Mouse (Mus musculus) E14TG2a.4 (cell line): ENCODE measurements at regions not wholly inside any gene's neighbourhood (a gene's known extent, or its start where the extent isn't known, plus 50 kb on each side); places are given as distances from the start of the nearest gene placed in this dataset.

Experiments used
- CTCF ChIP-seq: conservative IDR thresholded peaks from 2 replicates; pipeline ENCODE4 v1.5.1; 2014; ENCODE audit warnings: low read length
- POU5F1 ChIP-seq: IDR thresholded peaks from 2 replicates; pipeline ENCODE4 v1.6.1; 2014; ENCODE audit warnings: low read length, borderline replicate concordance

DNA sequence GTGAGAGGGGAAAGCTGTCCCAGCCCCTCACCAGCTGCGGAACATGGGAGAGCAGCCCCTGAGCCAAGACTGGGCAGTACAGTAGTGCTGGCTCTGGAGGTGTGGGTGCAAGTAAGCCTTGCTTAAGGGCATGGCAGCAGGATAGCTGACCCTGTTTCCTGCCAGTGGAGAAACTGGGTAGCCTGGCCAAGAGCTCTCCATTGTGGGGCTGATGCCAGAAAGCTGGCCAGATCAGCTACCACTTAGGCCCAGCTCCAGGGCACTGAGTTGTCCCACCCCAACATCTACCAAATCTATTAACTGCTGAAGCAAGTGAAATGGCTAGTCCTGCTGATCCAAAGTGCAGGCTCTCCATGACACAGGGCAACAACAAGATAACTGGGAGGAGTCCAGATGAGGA lies 351.8 kb downstream of the 9330182O14Rik start:
- TF ChIP-seq CTCF (no peak), POU5F1 (no peak)
